Mouse (Mus musculus): Measurements from ENCODE around the gene Det1. TPM values are rescaled to one million over a fixed set of nuclear protein-coding genes. Genes with fewer than 3 reads are reported as not detected.

Det1 gene
- polyA plus RNA-seq, 1 experiment from 2014 or later: 16.7 TPM

- Histone ChIP-seq H3K27me3 (ENCODE audit: insufficient read depth, poor library complexity, severe bottlenecking) (no peaks in the 10 kb centered on the region), H3K4me3 (no peak overlapping the region), H3K9me3 (no peaks in the 10 kb centered on the region), H3K27ac (no peak overlapping the region), H3K36me3 (peaks cover 48% of the 10 kb centered on the region), H3K4me1 (no peaks in the 10 kb centered on the region)
- DNase-seq (ENCODE audit: low spot score): no peak
- WGBS: 83% methylated on average over 4 of the region's 4 CpGs
Measured at GRCm38 (mm10) chr7:78835656-78836055, 11.4 kb downstream of the Det1 start.

- Histone ChIP-seq H3K4me1 (no peaks in the 10 kb centered on the region; the same call in 1 of the 2 replicates), H3K27ac (no peak overlapping the region), H3K4me3 (no peak overlapping the region), H3K27me3 (ENCODE audit: insufficient read depth, poor library complexity, severe bottlenecking) (no peaks in the 10 kb centered on the region), H3K36me3 (peaks cover 47% of the 10 kb centered on the region), H3K9me3 (no peaks in the 10 kb centered on the region)
- DNase-seq (ENCODE audit: low spot score): no peak
- WGBS: 85% methylated on average over 14 of the region's 14 CpGs
Measured at GRCm38 (mm10) chr7:78827749-78828362, 19.2 kb downstream of the Det1 start.

- Histone ChIP-seq H3K27me3 (ENCODE audit: insufficient read depth, poor library complexity, severe bottlenecking) (no peaks in the 10 kb centered on the region), H3K4me3 (no peak overlapping the region), H3K4me1 (no peaks in the 10 kb centered on the region; the same call in 1 of the 2 replicates), H3K9me3 (no peaks in the 10 kb centered on the region), H3K36me3 (peaks cover 47% of the 10 kb centered on the region), H3K27ac (no peak overlapping the region)
- DNase-seq (ENCODE audit: low spot score): no peak
- WGBS: 63% methylated on average over 9 of the region's 9 CpGs
Measured at GRCm38 (mm10) chr7:78826682-78827385, 20.2 kb downstream of the Det1 start.

GRCm38 (mm10) chr7:78818336-78818735, 28.7 kb downstream of the Det1 start:
- Histone ChIP-seq H3K36me3 (peaks cover 3% of the 10 kb centered on the region; the same call in 1 of the 2 replicates), H3K27me3 (ENCODE audit: insufficient read depth, poor library complexity, severe bottlenecking) (no peaks in the 10 kb centered on the region), H3K27ac (no peak overlapping the region), H3K4me3 (no peak overlapping the region), H3K9me3 (no peaks in the 10 kb centered on the region), H3K4me1 (peaks cover 6% of the 10 kb centered on the region; the same call in 1 of the 2 replicates)
- DNase-seq (ENCODE audit: low spot score): no peak
- 70% methylated on average over 12 of the region's 12 CpGs for WGBS

- H3K4me3 ChIP-seq: no peak overlapping the region
- peaks cover 6% of the 10 kb centered on the region; the same call in 1 of the 2 replicates for H3K4me1 ChIP-seq
- no peaks in the 10 kb centered on the region for H3K9me3 ChIP-seq
- no peaks in the 10 kb centered on the region for H3K27me3 ChIP-seq (ENCODE audit: insufficient read depth, poor library complexity, severe bottlenecking)
- no peak overlapping the region for H3K27ac ChIP-seq
- no peaks in the 10 kb centered on the region for H3K36me3 ChIP-seq
- DNase-seq (ENCODE audit: low spot score): no peak
Measured at GRCm38 (mm10) chr7:78814766-78815165, 32.3 kb downstream of the Det1 start.

- no peaks in the 10 kb centered on the region for H3K27me3 ChIP-seq (ENCODE audit: insufficient read depth, poor library complexity, severe bottlenecking)
- no peak overlapping the region for H3K27ac ChIP-seq
- H3K4me3 ChIP-seq: no peak overlapping the region
- no peaks in the 10 kb centered on the region for H3K36me3 ChIP-seq
- WGBS: 87% methylated on average over 6 of the region's 6 CpGs
- H3K9me3 ChIP-seq: no peaks in the 10 kb centered on the region
- DNase-seq (ENCODE audit: low spot score): no peak
- H3K4me1 ChIP-seq: peaks cover 6% of the 10 kb centered on the region; the same call in 1 of the 2 replicates
Measured at GRCm38 (mm10) chr7:78813791-78814190, 33.3 kb downstream of the Det1 start.

GRCm38 (mm10) chr7:78807192-78807591, 39.9 kb downstream of the Det1 start:
- Histone ChIP-seq H3K36me3 (no peaks in the 10 kb centered on the region), H3K27me3 (ENCODE audit: insufficient read depth, poor library complexity, severe bottlenecking) (no peaks in the 10 kb centered on the region), H3K9me3 (no peaks in the 10 kb centered on the region), H3K27ac (no peak overlapping the region), H3K4me3 (no peak overlapping the region), H3K4me1 (no peaks in the 10 kb centered on the region)
- DNase-seq (ENCODE audit: low spot score): no peak
- WGBS: 83% methylated on average over 4 of the region's 4 CpGs

GRCm38 (mm10) chr7:78803841-78804240, 43.2 kb downstream of the Det1 start:
- H3K4me1 ChIP-seq: no peaks in the 10 kb centered on the region
- WGBS: 81% methylated on average over 3 of the region's 3 CpGs

GRCm38 (mm10) chr7:78799730-78800496, 47.1 kb downstream of the Det1 start:
- no peak overlapping the region for H3K27ac ChIP-seq
- H3K27me3 ChIP-seq (ENCODE audit: insufficient read depth, poor library complexity, severe bottlenecking): 0 out of 2 replicates have a peak, but pooled peaks cover 5% of the 10 kb centered on the region
- DNase-seq (ENCODE audit: low spot score): no peak
- H3K4me1 ChIP-seq: no peaks in the 10 kb centered on the region
- H3K9me3 ChIP-seq: no peaks in the 10 kb centered on the region
- no peaks in the 10 kb centered on the region for H3K36me3 ChIP-seq
- H3K4me3 ChIP-seq: no peak overlapping the region
- WGBS: 69% methylated on average over 9 of the region's 9 CpGs

More at GRCm38 (mm10) chr7:78803841-78804240, 43.2 kb downstream of the Det1 start:
- Histone ChIP-seq H3K27me3 (ENCODE audit: insufficient read depth, poor library complexity, severe bottlenecking) (0 out of 2 replicates have a peak, but pooled peaks cover 5% of the 10 kb centered on the region), H3K27ac (no peak overlapping the region), H3K4me3 (no peak overlapping the region), H3K9me3 (no peaks in the 10 kb centered on the region), H3K36me3 (no peaks in the 10 kb centered on the region)
- no peak for DNase-seq (ENCODE audit: low spot score)

GRCm38 (mm10) chr7:78797843-78798455, 49.1 kb downstream of the Det1 start:
- Histone ChIP-seq H3K9me3 (no peaks in the 10 kb centered on the region), H3K4me1 (peaks cover 3% of the 10 kb centered on the region; the same call in 1 of the 2 replicates), H3K27me3 (ENCODE audit: insufficient read depth, poor library complexity, severe bottlenecking) (0 out of 2 replicates have a peak, but pooled peaks cover 5% of the 10 kb centered on the region), H3K36me3 (peaks cover 5% of the 10 kb centered on the region; the same call in 1 of the 2 replicates), H3K27ac (no peak overlapping the region), H3K4me3 (no peak overlapping the region)
- DNase-seq (ENCODE audit: low spot score): no peak
- WGBS: 60% methylated on average over 8 of the region's 9 CpGs

- H3K27ac ChIP-seq: no peak overlapping the region
- H3K36me3 ChIP-seq: peaks cover 18% of the 10 kb centered on the region
- H3K4me1 ChIP-seq: peaks cover 3% of the 10 kb centered on the region; the same call in 1 of the 2 replicates
- H3K9me3 ChIP-seq: no peaks in the 10 kb centered on the region
- H3K4me3 ChIP-seq: no peak overlapping the region
- 0 out of 2 replicates have a peak, but pooled peaks cover 5% of the 10 kb centered on the region for H3K27me3 ChIP-seq (ENCODE audit: insufficient read depth, poor library complexity, severe bottlenecking)
- WGBS: 86% methylated on average over 3 of the region's 3 CpGs
- no peak for DNase-seq (ENCODE audit: low spot score)
Measured at GRCm38 (mm10) chr7:78796624-78797023, 50.4 kb downstream of the Det1 start.

GRCm38 (mm10) chr7:78794571-78795092, 52.4 kb downstream of the Det1 start:
- Histone ChIP-seq H3K36me3 (peaks cover 37% of the 10 kb centered on the region), H3K27ac (no peak overlapping the region), H3K9me3 (no peaks in the 10 kb centered on the region), H3K4me1 (peaks cover 3% of the 10 kb centered on the region; the same call in 1 of the 2 replicates), H3K27me3 (ENCODE audit: insufficient read depth, poor library complexity, severe bottlenecking) (no peaks in the 10 kb centered on the region), H3K4me3 (no peak overlapping the region)
- WGBS: 68% methylated on average over 6 of the region's 6 CpGs
- no peak for DNase-seq (ENCODE audit: low spot score)
